Mouse (Mus musculus): ENCODE measurements at regions not wholly inside any gene's neighbourhood (a gene's known extent, or its start where the extent isn't known, plus 50 kb on each side); places are given as distances from the start of the nearest gene placed in this dataset.

GRCm38 (mm10) chr8:24374503-24374902, 351.1 kb downstream of the Adam3 start:
- no peak for DNase-seq (ENCODE audit: extremely low read depth, low read depth, low spot score)
- no peak for TF ChIP-seq POLR2A (IDR thresholded peaks at IDR 0.05; ENCODE audit: extremely low read depth, insufficient read depth, low read length)
- peak; percentile 20; the same call in 1 of the 2 replicates for TF ChIP-seq CTCF (IDR thresholded peaks at IDR 0.05; ENCODE audit: low read depth, low read length)
- no peaks in the 10 kb centered on the region for H3K4me1 ChIP-seq (ENCODE audit: control insufficient read depth, insufficient read depth, low read length)
- no peak overlapping the region for H3K9ac ChIP-seq (ENCODE audit: low read depth, low read length)
- WGBS: 79% methylated on average over 1 of the region's 1 CpGs
- no peaks in the 10 kb centered on the region for H3K79me2 ChIP-seq (ENCODE audit: control insufficient read depth, insufficient read depth, low read length)
- no peaks in the 10 kb centered on the region for H3K36me3 ChIP-seq (ENCODE audit: control insufficient read depth, insufficient read depth, low read length)
- no peak overlapping the region for H3K4me3 ChIP-seq (ENCODE audit: insufficient read depth, low read depth, low read length)
- no peaks in the 10 kb centered on the region; the same call in 1 of the 2 replicates for H3K27me3 ChIP-seq (ENCODE audit: control insufficient read depth, insufficient read depth, low read length)
- no peak overlapping the region for H3K27ac ChIP-seq (replicated peaks; ENCODE audit: insufficient read depth, low read depth, low read length)

GRCm38 (mm10) chr8:24372068-24372467, 353.6 kb downstream of the Adam3 start:
- WGBS: 75% methylated on average over 4 of the region's 4 CpGs

GRCm38 (mm10) chr8:24366000-24366399, 359.7 kb downstream of the Adam3 start:
- Histone ChIP-seq H3K27ac (replicated peaks; ENCODE audit: insufficient read depth, low read depth, low read length) (no peak overlapping the region), H3K9ac (ENCODE audit: low read depth, low read length) (no peak overlapping the region), H3K4me1 (ENCODE audit: control insufficient read depth, insufficient read depth, low read length) (no peaks in the 10 kb centered on the region), H3K79me2 (ENCODE audit: control insufficient read depth, insufficient read depth, low read length) (no peaks in the 10 kb centered on the region), H3K27me3 (ENCODE audit: control insufficient read depth, insufficient read depth, low read length) (no peaks in the 10 kb centered on the region), H3K4me3 (ENCODE audit: insufficient read depth, low read depth, low read length) (no peak overlapping the region), H3K36me3 (ENCODE audit: control insufficient read depth, insufficient read depth, low read length) (no peaks in the 10 kb centered on the region)
- TF ChIP-seq CTCF (IDR thresholded peaks at IDR 0.05; ENCODE audit: low read depth, low read length) (no peak), POLR2A (IDR thresholded peaks at IDR 0.05; ENCODE audit: extremely low read depth, insufficient read depth, low read length) (no peak)
- DNase-seq (ENCODE audit: extremely low read depth, low read depth, low spot score): no peak

More at GRCm38 (mm10) chr8:24372068-24372467, 353.6 kb downstream of the Adam3 start:
- H3K36me3 ChIP-seq (ENCODE audit: control insufficient read depth, insufficient read depth, low read length): no peaks in the 10 kb centered on the region
- TF ChIP-seq CTCF (IDR thresholded peaks at IDR 0.05; ENCODE audit: low read depth, low read length) (no peak), POLR2A (IDR thresholded peaks at IDR 0.05; ENCODE audit: extremely low read depth, insufficient read depth, low read length) (no peak)
- no peaks in the 10 kb centered on the region; the same call in 1 of the 2 replicates for H3K27me3 ChIP-seq (ENCODE audit: control insufficient read depth, insufficient read depth, low read length)
- no peak overlapping the region for H3K4me3 ChIP-seq (ENCODE audit: insufficient read depth, low read depth, low read length)
- DNase-seq (ENCODE audit: extremely low read depth, low read depth, low spot score): no peak
- no peak overlapping the region for H3K9ac ChIP-seq (ENCODE audit: low read depth, low read length)
- no peaks in the 10 kb centered on the region for H3K79me2 ChIP-seq (ENCODE audit: control insufficient read depth, insufficient read depth, low read length)
- H3K27ac ChIP-seq (replicated peaks; ENCODE audit: insufficient read depth, low read depth, low read length): no peak overlapping the region
- H3K4me1 ChIP-seq (ENCODE audit: control insufficient read depth, insufficient read depth, low read length): no peaks in the 10 kb centered on the region

- Histone ChIP-seq H3K79me2 (ENCODE audit: control insufficient read depth, insufficient read depth, low read length) (no peaks in the 10 kb centered on the region), H3K27ac (replicated peaks; ENCODE audit: insufficient read depth, low read depth, low read length) (no peak overlapping the region), H3K36me3 (ENCODE audit: control insufficient read depth, insufficient read depth, low read length) (no peaks in the 10 kb centered on the region), H3K4me3 (ENCODE audit: insufficient read depth, low read depth, low read length) (no peak overlapping the region), H3K9ac (ENCODE audit: low read depth, low read length) (no peak overlapping the region), H3K27me3 (ENCODE audit: control insufficient read depth, insufficient read depth, low read length) (no peaks in the 10 kb centered on the region), H3K4me1 (ENCODE audit: control insufficient read depth, insufficient read depth, low read length) (no peaks in the 10 kb centered on the region)
- WGBS: 77% methylated on average over 4 of the region's 4 CpGs
- no peak for DNase-seq (ENCODE audit: extremely low read depth, low read depth, low spot score)
- TF ChIP-seq CTCF (IDR thresholded peaks at IDR 0.05; ENCODE audit: low read depth, low read length): no peak
- TF ChIP-seq POLR2A (IDR thresholded peaks at IDR 0.05; ENCODE audit: extremely low read depth, insufficient read depth, low read length): no peak
Measured at GRCm38 (mm10) chr8:24364685-24365084, 361.0 kb downstream of the Adam3 start.

- Histone ChIP-seq H3K27ac (replicated peaks; ENCODE audit: insufficient read depth, low read depth, low read length) (no peak overlapping the region), H3K9ac (ENCODE audit: low read depth, low read length) (no peak overlapping the region), H3K4me1 (ENCODE audit: control insufficient read depth, insufficient read depth, low read length) (no peaks in the 10 kb centered on the region), H3K36me3 (ENCODE audit: control insufficient read depth, insufficient read depth, low read length) (no peaks in the 10 kb centered on the region), H3K4me3 (ENCODE audit: insufficient read depth, low read depth, low read length) (no peak overlapping the region), H3K79me2 (ENCODE audit: control insufficient read depth, insufficient read depth, low read length) (no peaks in the 10 kb centered on the region), H3K27me3 (ENCODE audit: control insufficient read depth, insufficient read depth, low read length) (no peaks in the 10 kb centered on the region)
- no peak for TF ChIP-seq CTCF (IDR thresholded peaks at IDR 0.05; ENCODE audit: low read depth, low read length)
- no peak for TF ChIP-seq POLR2A (IDR thresholded peaks at IDR 0.05; ENCODE audit: extremely low read depth, insufficient read depth, low read length)
- no peak for DNase-seq (ENCODE audit: extremely low read depth, low read depth, low spot score)
Measured at GRCm38 (mm10) chr8:24359022-24359600, 366.5 kb downstream of the Adam3 start.

- DNase-seq (ENCODE audit: extremely low read depth, low read depth, low spot score): no peak
- 87% methylated on average over 4 of the region's 4 CpGs for WGBS
- no peak for TF ChIP-seq CTCF (IDR thresholded peaks at IDR 0.05; ENCODE audit: low read depth, low read length)
- TF ChIP-seq POLR2A (IDR thresholded peaks at IDR 0.05; ENCODE audit: extremely low read depth, insufficient read depth, low read length): no peak
Measured at GRCm38 (mm10) chr8:24355146-24355545, 370.5 kb downstream of the Adam3 start.

More at GRCm38 (mm10) chr8:24355146-24355545, 370.5 kb downstream of the Adam3 start:
- Histone ChIP-seq H3K9ac (ENCODE audit: low read depth, low read length) (no peak overlapping the region), H3K79me2 (ENCODE audit: control insufficient read depth, insufficient read depth, low read length) (no peaks in the 10 kb centered on the region), H3K27me3 (ENCODE audit: control insufficient read depth, insufficient read depth, low read length) (no peaks in the 10 kb centered on the region), H3K36me3 (ENCODE audit: control insufficient read depth, insufficient read depth, low read length) (no peaks in the 10 kb centered on the region), H3K4me3 (ENCODE audit: insufficient read depth, low read depth, low read length) (no peak overlapping the region), H3K4me1 (ENCODE audit: control insufficient read depth, insufficient read depth, low read length) (no peaks in the 10 kb centered on the region; the same call in 1 of the 2 replicates), H3K27ac (replicated peaks; ENCODE audit: insufficient read depth, low read depth, low read length) (no peak overlapping the region)

Data from liver, adult 2 months (tissue).